Mouse (Mus musculus) MEL (cell line): ENCODE results near the gene Fam20c. TPM values are rescaled to one million over a fixed set of nuclear protein-coding genes. Genes with fewer than 3 reads are reported as not detected.

Experiments used
- DNase-seq: peaks from one replicate; pipeline ENCODE4 v3.0.0; 2011; ENCODE audit warnings: low read depth, low spot score
- H3K27ac ChIP-seq: 2 replicates; pipeline ENCODE4 v1.5.1; 2012; ENCODE audit warnings: low read depth, mild to moderate bottlenecking, control low read depth, low read length, moderate library complexity; ENCODE audit not compliant: control insufficient read depth
- H3K27me3 ChIP-seq, 2 experiments: fragments of 150-350 bp in 1 of 2; sonication (generic) in 1 of 2; 2 replicates each; pipeline ENCODE4 v1.6.1; 2012; ENCODE audit warnings: low read length in 2 of 2, mild to moderate bottlenecking in 2 of 2, improper control_type of control experiment in 1 of 2, moderate library complexity in 1 of 2; ENCODE audit not compliant: insufficient read depth in 2 of 2, control insufficient read depth in 1 of 2
- H3K36me3 ChIP-seq, 2 experiments: 2 replicates each; pipeline ENCODE4 v1.6.1; 2012 to 2014; ENCODE audit warnings: low read length in 2 of 2, improper control_type of control experiment in 1 of 2, inconsistent platforms in 1 of 2, mild to moderate bottlenecking in 1 of 2; ENCODE audit not compliant: insufficient read depth in 2 of 2, control insufficient read depth in 1 of 2
- H3K4me1 ChIP-seq, 2 experiments: fragments of 150-350 bp in 1 of 2; sonication (generic) in 1 of 2; 2 replicates each; pipeline ENCODE4 v1.6.1; 2012; ENCODE audit warnings: low read length in 2 of 2, improper control_type of control experiment in 1 of 2, mild to moderate bottlenecking in 1 of 2; ENCODE audit not compliant: insufficient read depth in 2 of 2, control insufficient read depth in 1 of 2
- H3K4me3 ChIP-seq, 2 experiments: fragments of 150-350 bp in 1 of 2; sonication (generic) in 1 of 2; 2 replicates each; pipeline ENCODE4 v1.5.1; 2012; ENCODE audit warnings: low read depth in 2 of 2, low read length in 2 of 2, mild to moderate bottlenecking in 2 of 2, moderate library complexity in 2 of 2, control low read depth in 1 of 2, improper control_type of control experiment in 1 of 2; ENCODE audit not compliant: control insufficient read depth in 1 of 2, insufficient read depth in 1 of 2
- H3K79me2 ChIP-seq: 2 replicates; pipeline ENCODE4 v1.6.1; 2012; ENCODE audit warnings: mild to moderate bottlenecking, low read length, moderate library complexity; ENCODE audit not compliant: control insufficient read depth, poor library complexity, insufficient read depth
- H3K9ac ChIP-seq: 2 replicates; pipeline ENCODE4 v1.6.1; 2012; ENCODE audit warnings: low read depth, mild to moderate bottlenecking, control low read depth, low read length, moderate library complexity; ENCODE audit not compliant: control insufficient read depth, poor library complexity, severe bottlenecking
- H3K9me3 ChIP-seq: fragments of 150-350 bp; sonication (generic); replicated peaks from 2 replicates; pipeline ENCODE4 v1.6.1; 2012; ENCODE audit warnings: mild to moderate bottlenecking, low read length, improper control_type of control experiment, moderate library complexity; ENCODE audit not compliant: insufficient read depth
- BHLHE40 ChIP-seq: IDR thresholded peaks from 2 replicates; pipeline ENCODE4 v1.6.1; 2012; ENCODE audit warnings: low read depth, mild to moderate bottlenecking, inconsistent platforms, low read length, improper control_type of control experiment, borderline replicate concordance
- E2F4 ChIP-seq: IDR thresholded peaks from 2 replicates; pipeline ENCODE4 v1.6.1; 2011; ENCODE audit warnings: low read depth, low read length, improper control_type of control experiment, borderline replicate concordance
- HCFC1 ChIP-seq: IDR thresholded peaks from 2 replicates; pipeline ENCODE4 v1.6.1; 2012; ENCODE audit warnings: low read depth, mild to moderate bottlenecking, inconsistent platforms, low read length, improper control_type of control experiment, moderate library complexity
- JUND ChIP-seq: IDR thresholded peaks from 2 replicates; pipeline ENCODE4 v1.6.1; 2011; ENCODE audit warnings: low read depth, mild to moderate bottlenecking, improper control_type of control experiment, low read length
- KAT2A ChIP-seq: conservative IDR thresholded peaks from 2 replicates; pipeline ENCODE4 v1.6.1; 2012; ENCODE audit warnings: low read depth, low read length, improper control_type of control experiment, inconsistent platforms
- MAFK ChIP-seq: IDR thresholded peaks from 2 replicates; pipeline ENCODE4 v1.6.1; 2011; ENCODE audit warnings: low read depth, mild to moderate bottlenecking, low read length, improper control_type of control experiment, borderline replicate concordance
- MAX ChIP-seq: IDR thresholded peaks from 2 replicates; pipeline ENCODE4 v1.6.1; 2011; ENCODE audit warnings: low read length, improper control_type of control experiment
- MAZ ChIP-seq: IDR thresholded peaks from 2 replicates; pipeline ENCODE4 v1.6.1; 2012; ENCODE audit warnings: low read depth, mild to moderate bottlenecking, inconsistent platforms, low read length, improper control_type of control experiment
- MEF2A ChIP-seq: IDR thresholded peaks from 2 replicates; pipeline ENCODE4 v1.6.1; 2014; ENCODE audit warnings: low read depth, mild to moderate bottlenecking, inconsistent platforms, low read length, improper control_type of control experiment; ENCODE audit not compliant: poor library complexity, insufficient replicate concordance, severe bottlenecking; ENCODE audit errors: extremely low read depth
- MYC ChIP-seq: IDR thresholded peaks from 2 replicates; pipeline ENCODE4 v1.6.1; 2011; ENCODE audit warnings: low read depth, mild to moderate bottlenecking, low read length, improper control_type of control experiment, moderate library complexity
- NELFE ChIP-seq: IDR thresholded peaks from 2 replicates; pipeline ENCODE4 v1.6.1; 2011; ENCODE audit warnings: low read depth, low read length, improper control_type of control experiment
- NRF1 ChIP-seq: IDR thresholded peaks from 2 replicates; pipeline ENCODE4 v1.6.1; 2014; ENCODE audit warnings: low read depth, mild to moderate bottlenecking, inconsistent platforms, low read length, improper control_type of control experiment, moderate library complexity; ENCODE audit not compliant: poor library complexity, insufficient read depth, severe bottlenecking
- RCOR1 ChIP-seq: IDR thresholded peaks from 2 replicates; pipeline ENCODE4 v1.6.1; 2012; ENCODE audit warnings: low read depth, mild to moderate bottlenecking, inconsistent platforms, low read length, improper control_type of control experiment
- TAL1 ChIP-seq: IDR thresholded peaks from 2 replicates; pipeline ENCODE4 v1.6.1; 2012; ENCODE audit warnings: mild to moderate bottlenecking, inconsistent platforms, low read length, moderate library complexity, mixed read lengths
- TBP ChIP-seq: IDR thresholded peaks from 2 replicates; pipeline ENCODE4 v1.8.0; 2011; ENCODE audit warnings: low read depth, low read length, improper control_type of control experiment
- UBTF ChIP-seq: IDR thresholded peaks from 2 replicates; pipeline ENCODE4 v1.6.1; 2012; ENCODE audit warnings: low read depth, mild to moderate bottlenecking, inconsistent platforms, low read length, improper control_type of control experiment, moderate library complexity, borderline replicate concordance; ENCODE audit not compliant: insufficient read depth
- ZNF384 ChIP-seq: IDR thresholded peaks from 2 replicates; pipeline ENCODE4 v1.6.1; 2012; ENCODE audit warnings: low read depth, mild to moderate bottlenecking, inconsistent platforms, low read length, improper control_type of control experiment
- polyA plus RNA-seq, 2 experiments: library from polyadenylated mRNA; stranded (reverse) in 1 of 2; unstranded in 1 of 2; fragments of >175 nt in 1 of 2; fragments of >200 nt in 1 of 2; gene quantifications; 2 replicates each; pipeline versions ENCODE4 v1.2.1 to v1.2.4; 2012; ENCODE audit warnings: low replicate concordance in 2 of 2, low read depth in 1 of 2; ENCODE audit not compliant: insufficient read length in 2 of 2, insufficient read depth in 1 of 2, missing spikeins in 1 of 2
- total RNA-seq: library from RNA; depleted of rRNA; stranded (reverse); fragments of 300-350 nt; gene quantifications from 2 replicates; pipeline ENCODE4 v1.2.3, GENCODE M21; 2012

Gene Fam20c
- total and polyA plus RNA-seq, 3 experiments: not detected

- no peaks in the 10 kb centered on the region for H3K36me3 ChIP-seq
- H3K79me2 ChIP-seq: no peaks in the 10 kb centered on the region
- TF ChIP-seq JUND: no peak
- no peak for TF ChIP-seq NELFE
- H3K4me3 ChIP-seq: no peak overlapping the region
- no peak overlapping the region for H3K27ac ChIP-seq
- H3K9me3 ChIP-seq: no peaks in the 10 kb centered on the region
- DNase-seq: no peak
- H3K27me3 ChIP-seq: no peaks in the 10 kb centered on the region; a peak in 1 of 4 replicates
- no peaks in the 10 kb centered on the region for H3K4me1 ChIP-seq
- H3K9ac ChIP-seq: no peak overlapping the region
Observed at GRCm38 (mm10) chr5:138820717-138821332, 66.5 kb downstream of the Fam20c start.

- Histone ChIP-seq H3K9me3 (no peaks in the 10 kb centered on the region), H3K27ac (no peak overlapping the region), H3K4me1 (no peaks in the 10 kb centered on the region), H3K27me3 (no peaks in the 10 kb centered on the region; a peak in 1 of 4 replicates), H3K79me2 (no peaks in the 10 kb centered on the region), H3K4me3 (no peak overlapping the region), H3K9ac (no peak overlapping the region), H3K36me3 (no peaks in the 10 kb centered on the region)
- DNase-seq: no peak
- no peak for TF ChIP-seq MAZ
- TF ChIP-seq MEF2A: no peak
- no peak for TF ChIP-seq TBP
- TF ChIP-seq TAL1: no peak
- no peak for TF ChIP-seq RCOR1
- TF ChIP-seq MYC: no peak
- no peak for TF ChIP-seq ZNF384
- TF ChIP-seq MAX: no peak
- no peak for TF ChIP-seq HCFC1
- TF ChIP-seq UBTF: no peak
- TF ChIP-seq KAT2A: no peak
- no peak for TF ChIP-seq NRF1
- TF ChIP-seq MAFK: no peak
- TF ChIP-seq BHLHE40: no peak
- TF ChIP-seq E2F4: no peak
Observed at GRCm38 (mm10) chr5:138825090-138825489, 70.8 kb downstream of the Fam20c start.
